Mouse (Mus musculus) liver, adult 2 months (tissue): ENCODE data around the gene Extl2.

Experiments
- CTCF ChIP-seq: fragments of 200-500 bp; IDR thresholded peaks from 2 replicates; pipeline ENCODE4 v1.5.1; 2011; ENCODE audit warnings: low read depth, low read length, control low read depth
- POLR2A ChIP-seq: fragments of 200-500 bp; IDR thresholded peaks from 2 replicates; pipeline ENCODE4 v1.6.1; 2011; ENCODE audit warnings: low read length, control low read depth; ENCODE audit not compliant: insufficient read depth; ENCODE audit errors: extremely low read depth

GRCm38 (mm10) chr3:116014901-116015300 is 7.6 kb downstream of the Extl2 start:
- TF ChIP-seq CTCF (no peak), POLR2A (no peak)
